Mouse (Mus musculus): ENCODE measurements at regions not wholly inside any gene's neighbourhood (a gene's known extent, or its start where the extent isn't known, plus 50 kb on each side); places are given as distances from the start of the nearest gene placed in this dataset.

GRCm38 (mm10) chr13:51016956-51017703, 83.5 kb upstream of the Spin1 start:
- no peak for ATAC-seq (ENCODE audit: poor library complexity, severe bottlenecking)

GRCm38 (mm10) chr13:51017727-51018321, 82.9 kb upstream of the Spin1 start:
- ATAC-seq (ENCODE audit: poor library complexity, severe bottlenecking) = no peak

- ATAC-seq (ENCODE audit: poor library complexity, severe bottlenecking) = no peak
These were observed 82.3 kb upstream of the Spin1 start for GRCm38 (mm10) chr13:51018366-51018765.

GRCm38 (mm10) chr13:51022401-51023250, 78.1 kb upstream of the Spin1 start:
- no peak for ATAC-seq (ENCODE audit: poor library complexity, severe bottlenecking)

- no peak for ATAC-seq (ENCODE audit: poor library complexity, severe bottlenecking)
These were observed 77.4 kb upstream of the Spin1 start for GRCm38 (mm10) chr13:51023271-51023670.

GRCm38 (mm10) chr13:51026311-51026918, 74.3 kb upstream of the Spin1 start:
- ATAC-seq (ENCODE audit: poor library complexity, severe bottlenecking) = no peak

GRCm38 (mm10) chr13:51037850-51038450, 62.7 kb upstream of the Spin1 start:
- no peak for ATAC-seq (ENCODE audit: poor library complexity, severe bottlenecking)

- ATAC-seq (ENCODE audit: poor library complexity, severe bottlenecking) = no peak
These were observed 61.7 kb upstream of the Spin1 start for GRCm38 (mm10) chr13:51038955-51039354.

GRCm38 (mm10) chr13:51041121-51041520, 59.6 kb upstream of the Spin1 start:
- ATAC-seq (ENCODE audit: poor library complexity, severe bottlenecking) = no peak

GRCm38 (mm10) chr13:51042881-51043402, 57.7 kb upstream of the Spin1 start:
- no peak for ATAC-seq (ENCODE audit: poor library complexity, severe bottlenecking)
